Mouse (Mus musculus) thymus, adult 2 months (tissue): ENCODE results near the gene Hcls1.

ENCODE experiments used
- CTCF ChIP-seq: fragments of 200-500 bp; IDR thresholded peaks from 2 replicates; pipeline ENCODE4 v1.5.1; 2012; ENCODE audit warnings: mild to moderate bottlenecking, control low read depth, low read length, moderate library complexity, borderline replicate concordance; ENCODE audit not compliant: control insufficient read depth, poor library complexity, insufficient read depth; ENCODE audit errors: extremely low read depth
- POLR2A ChIP-seq: fragments of 200-500 bp; IDR thresholded peaks from 2 replicates; pipeline ENCODE4 v1.6.1; 2012; ENCODE audit warnings: mild to moderate bottlenecking, low read length, control low read depth, moderate library complexity; ENCODE audit not compliant: control insufficient read depth, poor library complexity, insufficient read depth; ENCODE audit errors: extremely low read depth

DNA sequence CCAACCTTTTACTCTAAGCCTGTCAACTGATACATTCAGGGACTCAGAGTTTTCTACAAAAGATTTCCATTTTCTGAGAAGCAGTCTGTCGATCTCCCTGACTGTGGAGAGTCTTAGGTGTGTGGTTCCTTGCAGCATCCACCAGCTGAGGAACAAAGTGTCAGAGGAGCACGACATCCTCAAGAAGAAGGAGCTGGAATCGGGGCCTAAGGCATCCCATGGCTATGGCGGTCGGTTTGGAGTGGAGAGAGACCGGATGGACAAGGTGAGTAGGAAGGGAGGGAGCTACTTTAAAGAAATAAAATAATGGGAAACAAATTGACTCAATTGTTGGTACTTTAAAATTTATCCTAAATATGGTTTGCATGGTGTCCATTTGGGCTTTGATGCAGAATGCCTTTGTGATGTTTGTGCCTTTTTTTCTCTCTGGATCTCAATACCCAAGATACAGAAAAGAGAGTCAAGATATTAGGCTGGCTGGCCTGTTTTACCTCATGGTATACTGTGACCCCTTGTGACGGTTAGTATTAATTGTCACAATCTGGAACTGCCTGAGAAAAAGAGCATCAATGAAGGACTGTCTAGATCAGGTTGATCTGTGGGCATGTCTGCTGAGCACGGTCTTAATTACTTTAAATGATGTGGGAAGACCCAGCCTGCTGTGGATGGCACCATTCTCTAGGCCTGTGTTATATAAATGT is 11.8 kb downstream of the Hcls1 start:
- TF ChIP-seq POLR2A (no peak), CTCF (no peak)
